Mouse (Mus musculus): ENCODE results near the gene Flii.

- peak; percentile 39 for TF ChIP-seq CTCF (IDR thresholded peaks at IDR 0.05)
- no peak for TF ChIP-seq POLR2A (IDR thresholded peaks at IDR 0.05; ENCODE audit: insufficient read depth, low read depth, low read length)
Observed at GRCm38 (mm10) chr11:60735191-60735590, 8.1 kb upstream of the Flii start.

Data from heart, adult 2 months (tissue).